Mouse (Mus musculus) small intestine, adult 2 months (tissue): Measurements from ENCODE around the gene Plxnb3. TPM values are rescaled to one million over a fixed set of nuclear protein-coding genes. Genes with fewer than 3 reads are reported as not detected.
"Not testable (repeated sequence)": the region's sequence is repeated elsewhere in the genome, so short reads cannot be mapped to it uniquely, and the experiment has no call there.

ENCODE experiments used
- H3K27ac ChIP-seq: fragments of 200-500 bp; 2 replicates; pipeline ENCODE4 v1.5.1; 2012; ENCODE audit warnings: low read depth, low read length, control low read depth, inconsistent platforms; ENCODE audit not compliant: insufficient read depth
- H3K27me3 ChIP-seq: fragments of 200-500 bp; 2 replicates; pipeline ENCODE4 v1.6.1; 2012; ENCODE audit warnings: mild to moderate bottlenecking, moderate library complexity, low read length, inconsistent platforms; ENCODE audit not compliant: control insufficient read depth, insufficient read depth
- H3K36me3 ChIP-seq: fragments of 200-500 bp; 2 replicates; pipeline ENCODE4 v1.6.1; 2012; ENCODE audit warnings: mild to moderate bottlenecking, low read length, control low read depth, inconsistent platforms; ENCODE audit not compliant: control insufficient read depth, insufficient read depth
- H3K4me1 ChIP-seq: fragments of 200-500 bp; 2 replicates; pipeline ENCODE4 v1.6.1; 2012; ENCODE audit warnings: low read length, inconsistent platforms, mixed read lengths; ENCODE audit not compliant: control insufficient read depth, insufficient read depth, insufficient read length
- H3K4me3 ChIP-seq: fragments of 200-500 bp; 2 replicates; pipeline ENCODE4 v1.5.1; 2012; ENCODE audit warnings: low read depth, mild to moderate bottlenecking, control low read depth, inconsistent platforms, low read length, moderate library complexity
- CTCF ChIP-seq: fragments of 200-500 bp; IDR thresholded peaks from 2 replicates; pipeline ENCODE4 v1.5.1; 2012; ENCODE audit warnings: low read depth, mild to moderate bottlenecking, control low read depth, inconsistent platforms, low read length, moderate library complexity, mixed read lengths; ENCODE audit not compliant: insufficient replicate concordance, insufficient read length; ENCODE audit errors: extremely low read depth
- POLR2A ChIP-seq: fragments of 200-500 bp; IDR thresholded peaks from 2 replicates; pipeline ENCODE4 v1.6.1; 2012; ENCODE audit warnings: low read depth, mild to moderate bottlenecking, control low read depth, inconsistent platforms, low read length, moderate library complexity
- WGBS: fragments of 180-500 bp; shearing (Covaris S2); methylation state at CpG from one replicate; pipeline ENCODE4 v1.1.7; 2018; 5-methylcytosine and 5-hydroxymethylcytosine counted together
- polyA plus RNA-seq: library from polyadenylated mRNA; depleted of rRNA; stranded (reverse); fragments of >200 nt; gene quantifications from 2 replicates; pipeline ENCODE4 v1.2.3, GENCODE M21; 2012

Plxnb3 gene
- polyA plus RNA-seq, 1 experiment = 0.38 TPM

- Histone ChIP-seq H3K27me3 (no peaks in the 10 kb centered on the region), H3K36me3 (peaks cover 11% of the 10 kb centered on the region), H3K27ac (peak overlapping the region; percentile 96), H3K4me3 (peak overlapping the region; percentile 81), H3K4me1 (peaks cover 11% of the 10 kb centered on the region)
- WGBS = 10% methylated on average over 5 of the region's 5 CpGs
- no peak for TF ChIP-seq POLR2A
Measured at GRCm38 (mm10) chrX:73718686-73719362, 38.1 kb upstream of the Plxnb3 start.

DNA sequence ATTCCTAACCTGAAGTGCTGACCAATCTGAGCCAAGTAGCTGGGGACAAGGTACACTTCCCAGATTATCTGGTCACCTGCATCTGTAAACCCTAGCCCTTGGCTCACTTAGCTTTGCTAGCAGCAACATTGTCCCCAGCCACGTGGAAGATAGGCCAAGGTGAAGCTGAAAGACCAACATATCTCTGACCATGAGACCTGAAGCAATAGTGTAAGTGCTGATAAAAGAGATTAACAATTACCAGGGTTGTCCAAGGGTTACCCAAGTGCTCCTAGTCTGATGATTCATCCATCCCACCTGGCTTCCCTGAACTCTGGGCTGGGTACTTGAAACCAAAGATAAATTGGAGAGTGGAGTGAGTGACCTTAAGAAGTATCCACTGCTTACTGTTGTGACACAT is 26.0 kb upstream of the Plxnb3 start:
- Histone ChIP-seq H3K4me1 (peaks cover 11% of the 10 kb centered on the region; the same call in 1 of the 2 replicates), H3K27ac (peak overlapping the region; percentile 80), H3K27me3 (no peaks in the 10 kb centered on the region), H3K4me3 (no peak overlapping the region), H3K36me3 (peaks cover 27% of the 10 kb centered on the region)
- no peak for TF ChIP-seq POLR2A
- WGBS = 20% methylated on average over 1 of the region's 1 CpGs

DNA sequence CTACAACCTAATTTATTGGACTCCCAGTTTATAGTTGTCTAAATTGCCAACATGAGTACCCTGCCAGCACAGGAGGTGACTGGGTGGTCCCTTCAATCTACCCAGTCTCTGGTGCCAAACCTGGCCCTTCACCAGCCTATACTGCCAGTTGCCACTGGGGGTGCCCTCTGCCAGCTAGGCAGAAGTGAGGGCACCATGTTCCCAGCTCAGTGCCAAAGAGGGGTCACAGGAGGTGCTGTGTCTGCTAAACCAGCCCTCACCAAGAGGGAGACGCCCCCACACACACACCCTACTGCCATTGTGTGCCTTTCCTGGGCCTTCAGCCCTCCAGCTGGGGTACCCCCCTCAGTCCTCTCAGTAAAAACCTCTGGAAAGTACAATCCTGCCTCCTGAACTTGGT is 18.7 kb upstream of the Plxnb3 start:
- peaks cover 18% of the 10 kb centered on the region for H3K36me3 ChIP-seq
- peaks cover 6% of the 10 kb centered on the region; the same call in 1 of the 2 replicates for H3K4me1 ChIP-seq
- 100% methylated on average over 1 of the region's 1 CpGs for WGBS
- H3K27me3 ChIP-seq = no peaks in the 10 kb centered on the region
- no peak overlapping the region for H3K27ac ChIP-seq
- no peak for TF ChIP-seq CTCF
- TF ChIP-seq POLR2A = no peak
- H3K4me3 ChIP-seq = no peak overlapping the region

- no peak overlapping the region for H3K27ac ChIP-seq
- H3K36me3 ChIP-seq = peaks cover 17% of the 10 kb centered on the region
- H3K27me3 ChIP-seq = no peaks in the 10 kb centered on the region
- 71% methylated on average over 5 of the region's 5 CpGs for WGBS
- TF ChIP-seq POLR2A = no peak
- no peak for TF ChIP-seq CTCF
- peaks cover 6% of the 10 kb centered on the region; the same call in 1 of the 2 replicates for H3K4me1 ChIP-seq
- H3K4me3 ChIP-seq = no peak overlapping the region
Measured at GRCm38 (mm10) chrX:73739151-73739550, 17.7 kb upstream of the Plxnb3 start.

- not testable (repeated sequence) for H3K4me1 ChIP-seq, H3K27ac ChIP-seq, H3K27me3 ChIP-seq, H3K4me3 ChIP-seq
- H3K36me3 ChIP-seq = peaks cover 13% of the 10 kb centered on the region; the same call in 1 of the 2 replicates
- 92% methylated on average over 7 of the region's 7 CpGs for WGBS
Measured at GRCm38 (mm10) chrX:73739841-73740240, 17.0 kb upstream of the Plxnb3 start.

- no peaks in the 10 kb centered on the region for H3K36me3 ChIP-seq
- WGBS = 58% methylated on average over 1 of the region's 1 CpGs
- TF ChIP-seq CTCF (no peak), POLR2A (no peak)
- no peaks in the 10 kb centered on the region for H3K27me3 ChIP-seq
- no peak overlapping the region for H3K4me3 ChIP-seq
- no peak overlapping the region for H3K27ac ChIP-seq
- no peaks in the 10 kb centered on the region for H3K4me1 ChIP-seq
Measured at GRCm38 (mm10) chrX:73744774-73745481, 12.0 kb upstream of the Plxnb3 start.

DNA sequence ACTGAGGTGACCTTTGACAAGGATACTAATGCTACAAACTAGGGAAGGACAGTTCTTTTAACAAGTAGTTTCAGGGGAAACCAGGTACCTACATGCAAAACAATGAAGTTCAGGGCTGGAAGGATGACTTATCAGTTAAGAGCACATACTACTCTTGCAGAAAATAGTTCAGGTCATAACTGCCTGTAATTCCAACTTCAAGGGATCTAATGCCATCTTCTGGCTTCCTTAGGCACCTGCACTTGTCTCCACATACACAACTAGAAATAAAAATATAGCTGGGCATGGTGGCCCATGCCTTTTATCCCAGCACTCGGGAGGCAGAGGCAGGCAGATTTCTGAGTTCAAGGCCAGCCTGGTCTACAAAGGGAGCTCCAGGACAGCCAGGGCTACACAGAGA is 7.9 kb upstream of the Plxnb3 start:
- no peak for TF ChIP-seq CTCF
- TF ChIP-seq POLR2A = no peak
- H3K27me3 ChIP-seq = no peaks in the 10 kb centered on the region
- H3K4me3 ChIP-seq = no peak overlapping the region
- 85% methylated on average over 1 of the region's 1 CpGs for WGBS
- no peaks in the 10 kb centered on the region for H3K36me3 ChIP-seq
- H3K4me1 ChIP-seq = no peaks in the 10 kb centered on the region
- H3K27ac ChIP-seq = no peak overlapping the region
